ENCODE assay signal across 21 mouse cellular contexts in the genomic region with DNA sequence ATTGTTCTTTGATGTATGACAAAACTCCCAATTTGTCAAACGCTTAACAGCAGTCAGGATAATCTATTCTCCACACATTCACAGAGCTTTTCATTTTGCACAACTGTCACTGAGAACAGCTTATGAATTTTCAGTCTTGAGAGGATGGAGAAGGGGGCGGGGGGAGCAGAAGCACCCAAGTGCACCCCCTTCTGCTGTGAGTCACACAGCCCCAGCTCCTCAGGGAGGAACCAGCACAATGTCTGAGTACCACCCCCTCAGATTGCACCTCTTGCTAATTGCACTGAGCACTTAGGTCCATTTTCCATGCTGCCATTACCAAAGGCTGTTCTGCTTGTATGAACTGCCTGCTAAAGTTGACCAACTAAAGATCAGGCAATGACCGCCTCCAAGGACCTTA.
DNase-seq lines count a peak whose midpoint lies in the region; ATAC-seq and TF ChIP-seq lines count a peak whose summit lies in the region.
"Had no signal": no experiment of that assay in that cellular context is flagged by ENCODE, and none has a peak within 500 bp of the region (broad histone marks: within the 10 kb centered on the region; RNA-seq: fewer than 3 reads in every experiment).

No protein-coding gene starts in this region.

- H3K9me3 ChIP-seq in forebrain, embryonic 14.5 days (replicated peaks; ENCODE audit: control insufficient read depth, low read length): no peaks in the 10 kb centered on the region
- H3K9me3 ChIP-seq in forebrain, embryonic 11.5 days (ENCODE audit: control insufficient read depth, low read length): no peaks in the 10 kb centered on the region
- H3K9me3 ChIP-seq: embryonic facial prominence, embryonic 10.5 days; hindbrain, embryonic 10.5 days had no signal

- no peak overlapping the region for H3K27ac ChIP-seq in forebrain, embryonic 14.5 days (ENCODE audit: low read depth, low read length)
- H3K27ac ChIP-seq in forebrain, embryonic 11.5 days (ENCODE audit: low read depth, low read length): no peak overlapping the region
- peak overlapping the region; percentile 71 for H3K27ac ChIP-seq in left cerebral cortex, adult 2 months
- H3K27ac ChIP-seq: embryonic facial prominence, embryonic 10.5 days; gastrocnemius, adult 2 months; hindbrain, embryonic 10.5 days had no signal

- peak; percentile 24 for DNase-seq in forebrain, embryonic 14.5 days (ENCODE audit: low spot score)
- no peak for DNase-seq in forebrain, embryonic 11.5 days (ENCODE audit: low spot score)
- DNase-seq in brain, embryonic 14.5 days (ENCODE audit: low read depth): peak; percentile 53
- peak; percentile 44 to 60 for DNase-seq in left cerebral cortex, adult 2 months (ENCODE audit: extremely low spot score in 1 of 2, low spot score in 2 of 2)
- peak; percentile 42 to 56 for DNase-seq in right cerebral cortex, postnatal 10 days (ENCODE audit: low spot score in 2 of 2)
- no peak for DNase-seq in spleen, postnatal 4 days (ENCODE audit: low spot score in 2 of 2)
- DNase-seq: adrenal gland, postnatal 10 days; cerebellum, adult 18-20 months; gastrocnemius, adult 2 months; kidney, adult 8-10 months; kidney, postnatal 25 days; lung, adult 2 months; lung, postnatal 4 days had no signal

- intact Hi-C loops in left cerebral cortex, adult 2 months (cut with DNase I): loop anchor here (2.0 kb wide), 2 partner anchors 224 to 282 kb away; no protein-coding TSS in a partner anchor

- no peak for TF ChIP-seq CTCF in brain, embryonic 14.5 days (IDR thresholded peaks at IDR 0.05; ENCODE audit: borderline replicate concordance, extremely low read depth, insufficient read depth, insufficient read length)
- no peak for TF ChIP-seq CTCF in left cerebral cortex, adult 2 months (IDR thresholded peaks at IDR 0.05)

- H3K4me2 ChIP-seq in forebrain, embryonic 14.5 days (ENCODE audit: low read length): no peak overlapping the region
- no peak overlapping the region for H3K4me2 ChIP-seq in forebrain, embryonic 11.5 days (ENCODE audit: low read depth, low read length, severe bottlenecking)
- H3K4me2 ChIP-seq: liver, embryonic 11.5 days; midbrain, embryonic 11.5 days had no signal

- no peak overlapping the region for H3K4me3 ChIP-seq in forebrain, embryonic 14.5 days (ENCODE audit: low read depth, low read length)
- no peak overlapping the region for H3K4me3 ChIP-seq in forebrain, embryonic 11.5 days (ENCODE audit: low read depth, low read length)
- H3K4me3 ChIP-seq in left cerebral cortex, adult 2 months: no peak overlapping the region
- H3K4me3 ChIP-seq: embryonic facial prominence, embryonic 10.5 days; erythroblast, embryonic 14.5 days; gastrocnemius, adult 2 months; hindbrain, embryonic 10.5 days; myocyte had no signal

- no peaks in the 10 kb centered on the region for H3K27me3 ChIP-seq in forebrain, embryonic 14.5 days (replicated peaks; ENCODE audit: control insufficient read depth, insufficient read depth, low read length)
- H3K27me3 ChIP-seq in forebrain, embryonic 11.5 days (ENCODE audit: control insufficient read depth, insufficient read depth, low read length): no peaks in the 10 kb centered on the region

- H3K9ac ChIP-seq in forebrain, embryonic 14.5 days (ENCODE audit: low read length): no peak overlapping the region
- H3K9ac ChIP-seq in forebrain, embryonic 11.5 days (ENCODE audit: low read length): no peak overlapping the region

- H3K4me1 ChIP-seq in forebrain, embryonic 14.5 days (ENCODE audit: control insufficient read depth, insufficient read depth, low read length): no peaks in the 10 kb centered on the region
- no peaks in the 10 kb centered on the region for H3K4me1 ChIP-seq in forebrain, embryonic 11.5 days (replicated peaks; ENCODE audit: control insufficient read depth, insufficient read depth, low read length)
- H3K4me1 ChIP-seq: embryonic facial prominence, embryonic 10.5 days; hindbrain, embryonic 10.5 days had no signal

- TF ChIP-seq POLR2A in brain, embryonic 14.5 days (IDR thresholded peaks at IDR 0.05; ENCODE audit: borderline replicate concordance, extremely low read depth, insufficient read depth, insufficient read length, poor library complexity, severe bottlenecking): no peak

- no peaks in the 10 kb centered on the region for H3K36me3 ChIP-seq in forebrain, embryonic 14.5 days (ENCODE audit: control insufficient read depth, insufficient read depth, low read length)
- H3K36me3 ChIP-seq in forebrain, embryonic 11.5 days (ENCODE audit: control insufficient read depth, insufficient read depth, low read length): no peaks in the 10 kb centered on the region
- H3K36me3 ChIP-seq: embryonic facial prominence, embryonic 10.5 days; hindbrain, embryonic 10.5 days had no signal

- no peak for ATAC-seq in forebrain, embryonic 14.5 days
- ATAC-seq in forebrain, embryonic 11.5 days (replicated peaks; ENCODE audit: low FRiP score): no peak
- ATAC-seq in erythroblast, adult 5-6 weeks (replicated peaks; ENCODE audit: low FRiP score, poor library complexity, severe bottlenecking): no peak
- ATAC-seq in monocyte, adult 5-6 weeks (replicated peaks; ENCODE audit: insufficient number of reproducible peaks, low FRiP score, low TSS enrichment, poor library complexity, severe bottlenecking): no peak

- WGBS in forebrain, embryonic 14.5 days: 91% methylated on average over 3 of the region's 3 CpGs
- WGBS in forebrain, embryonic 11.5 days: 90% methylated on average over 3 of the region's 3 CpGs

Comparison
In these comparisons a context has a peak if more than half of its experiments do, and no peak if none do; other contexts are left out.
1. DNase-seq: peak in forebrain, embryonic 14.5 days (single experiment), brain, embryonic 14.5 days (single experiment), left cerebral cortex, adult 2 months (2 of 2) and right cerebral cortex, postnatal 10 days (2 of 2); none in forebrain, embryonic 11.5 days (single experiment) and spleen, postnatal 4 days (0 of 2).